Mouse (Mus musculus): ENCODE measurements at regions not wholly inside any gene's neighbourhood (a gene's known extent, or its start where the extent isn't known, plus 50 kb on each side); places are given as distances from the start of the nearest gene placed in this dataset.
A peak's percentile ranks its signal among the peaks of the same experiment; 100 is the strongest.

DNA sequence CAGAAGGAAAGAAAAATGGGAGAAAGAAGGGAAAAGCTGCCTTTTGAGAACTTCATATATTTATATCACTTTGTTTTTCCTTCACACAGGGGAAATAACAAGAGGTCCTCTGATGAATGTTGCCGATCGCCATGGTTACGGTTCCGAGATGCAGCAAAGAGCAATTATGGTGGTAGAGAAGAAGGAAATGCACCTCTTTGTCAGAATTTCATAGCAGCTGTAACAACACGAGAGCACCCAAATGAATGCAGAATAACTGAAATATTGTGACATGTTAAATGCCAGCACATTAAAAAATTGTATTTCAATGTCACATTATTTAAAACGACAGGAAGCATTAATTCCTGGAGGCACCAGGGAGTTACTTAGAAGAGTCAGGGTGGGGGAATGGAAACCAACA lies 279.4 kb downstream of the Mctp2 start:
- no peak for DNase-seq (ENCODE audit: inconsistent age in 2 of 2, low spot score in 1 of 2)

DNA sequence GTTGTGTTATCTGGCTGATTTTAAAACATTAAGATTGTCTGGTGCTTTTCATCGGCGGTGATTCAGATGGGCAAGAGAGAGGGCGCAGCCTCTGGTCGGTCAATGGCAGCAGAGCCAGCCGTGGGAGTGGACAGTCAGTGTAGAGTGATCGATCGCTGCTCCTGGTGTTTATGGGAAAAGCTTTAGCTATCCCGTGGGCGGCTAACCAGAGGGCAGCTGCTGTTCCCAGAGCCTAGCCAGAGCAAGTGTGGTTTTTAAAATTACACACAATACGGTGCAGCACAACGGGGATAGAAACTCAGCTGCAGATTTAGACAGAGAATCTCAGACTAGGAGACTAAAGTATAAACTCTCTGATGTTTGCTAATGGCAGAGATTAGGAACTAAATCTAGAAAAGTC lies 297.3 kb downstream of the Mctp2 start:
- no peak for DNase-seq (ENCODE audit: inconsistent age in 2 of 2, low spot score in 1 of 2)

- no peak for DNase-seq (ENCODE audit: inconsistent age in 2 of 2, low spot score in 1 of 2)
These were observed 302.1 kb downstream of the Mctp2 start for GRCm38 (mm10) chr7:72004311-72004710.

DNA sequence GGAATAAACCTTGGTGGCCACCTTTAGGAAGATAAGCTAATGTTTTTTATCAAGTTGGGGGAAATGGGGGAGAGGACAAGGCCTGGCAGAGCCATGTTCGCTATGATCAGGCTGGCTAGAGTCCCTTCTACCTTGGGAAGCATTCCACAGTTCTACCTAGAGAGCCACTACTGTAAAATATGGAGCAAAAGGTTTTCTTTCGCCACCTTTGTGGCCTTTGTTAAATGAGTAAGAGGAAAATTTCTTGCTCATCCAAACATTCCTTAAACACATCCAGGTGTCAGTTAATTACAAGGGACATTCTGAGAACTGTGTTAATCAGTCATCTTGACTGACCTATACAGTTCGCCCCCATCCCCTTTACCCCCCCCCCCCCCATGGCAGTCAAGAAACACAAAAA lies 313.9 kb downstream of the Mctp2 start:
- no peak for DNase-seq (ENCODE audit: inconsistent age in 2 of 2, low spot score in 1 of 2)

GRCm38 (mm10) chr7:71991835-71992234 lies 314.6 kb downstream of the Mctp2 start:
- no peak for DNase-seq (ENCODE audit: inconsistent age in 2 of 2, low spot score in 1 of 2)

DNA sequence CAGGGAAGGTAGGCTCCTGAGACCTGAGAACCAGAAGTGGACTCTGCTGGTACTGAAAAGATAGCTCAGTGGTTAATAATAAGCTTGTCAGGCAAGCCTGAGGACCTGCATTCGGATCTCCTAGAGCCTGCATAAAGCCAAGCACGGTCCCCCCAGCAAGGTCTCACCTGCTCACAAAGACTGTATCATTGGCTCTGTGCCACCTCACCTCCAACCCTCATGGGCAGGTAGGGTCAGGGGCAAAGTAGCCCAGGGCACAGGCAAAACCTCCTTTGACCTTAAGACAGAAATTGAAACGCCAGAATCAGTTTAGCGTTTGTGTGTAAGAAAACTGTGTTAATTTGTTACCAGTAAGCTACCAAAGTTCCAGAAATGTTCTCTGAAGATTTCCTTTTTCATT lies 315.2 kb downstream of the Mctp2 start:
- no peak for DNase-seq (ENCODE audit: inconsistent age in 2 of 2, low spot score in 1 of 2)

DNA sequence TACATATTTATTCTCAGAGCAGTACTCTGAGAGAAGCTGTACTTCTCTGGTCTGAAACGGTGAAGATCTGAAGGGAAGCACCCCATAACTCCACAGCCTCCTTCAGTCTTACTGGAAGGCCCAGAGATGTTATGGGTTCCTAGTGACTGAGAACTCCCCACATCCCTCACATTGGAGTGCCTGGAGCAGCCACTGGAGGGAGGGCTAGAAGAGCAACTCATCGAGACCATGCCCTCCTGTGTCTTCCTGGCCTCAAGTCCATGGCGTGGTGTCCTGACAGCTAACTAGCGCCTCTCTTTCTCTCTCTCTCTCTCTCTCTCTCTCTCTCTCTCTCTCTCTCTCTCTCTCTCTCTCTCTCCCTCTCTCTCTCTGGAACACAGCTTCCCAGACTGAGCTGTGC lies 340.4 kb downstream of the Mctp2 start:
- no peak for DNase-seq (ENCODE audit: inconsistent age in 2 of 2, low spot score in 1 of 2)

- peak; percentile 75 to 88 for DNase-seq (ENCODE audit: inconsistent age in 2 of 2, low spot score in 1 of 2)
These were observed 343.0 kb downstream of the Mctp2 start for GRCm38 (mm10) chr7:71963456-71963855.

GRCm38 (mm10) chr7:71962851-71963250 lies 343.6 kb downstream of the Mctp2 start:
- DNase-seq (ENCODE audit: inconsistent age in 2 of 2, low spot score in 1 of 2): no peak

GRCm38 (mm10) chr7:71960453-71961230 lies 345.8 kb downstream of the Mctp2 start:
- DNase-seq (ENCODE audit: inconsistent age in 2 of 2, low spot score in 1 of 2): peak; percentile 68 to 85

DNA sequence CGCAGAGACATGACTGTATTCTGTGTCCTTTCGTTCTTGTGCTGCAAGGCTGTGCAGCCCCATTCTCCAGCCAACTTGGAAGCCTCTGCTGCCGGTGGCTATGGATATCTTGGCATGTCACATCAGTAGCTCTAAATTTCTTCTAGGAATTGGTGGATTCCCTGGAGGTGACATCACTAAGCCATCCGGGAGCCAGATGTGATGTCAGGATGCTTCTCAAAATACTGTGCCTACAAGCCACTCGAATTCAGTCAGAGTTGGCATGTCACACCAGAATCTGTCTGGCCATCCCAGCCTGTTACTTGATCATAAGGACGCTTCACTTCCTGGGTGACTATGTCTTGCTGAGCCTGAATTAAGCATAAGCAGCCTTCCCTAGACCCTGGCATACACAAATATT lies 359.9 kb downstream of the Mctp2 start:
- no peak for DNase-seq (ENCODE audit: inconsistent age in 2 of 2, low spot score in 1 of 2)

DNA sequence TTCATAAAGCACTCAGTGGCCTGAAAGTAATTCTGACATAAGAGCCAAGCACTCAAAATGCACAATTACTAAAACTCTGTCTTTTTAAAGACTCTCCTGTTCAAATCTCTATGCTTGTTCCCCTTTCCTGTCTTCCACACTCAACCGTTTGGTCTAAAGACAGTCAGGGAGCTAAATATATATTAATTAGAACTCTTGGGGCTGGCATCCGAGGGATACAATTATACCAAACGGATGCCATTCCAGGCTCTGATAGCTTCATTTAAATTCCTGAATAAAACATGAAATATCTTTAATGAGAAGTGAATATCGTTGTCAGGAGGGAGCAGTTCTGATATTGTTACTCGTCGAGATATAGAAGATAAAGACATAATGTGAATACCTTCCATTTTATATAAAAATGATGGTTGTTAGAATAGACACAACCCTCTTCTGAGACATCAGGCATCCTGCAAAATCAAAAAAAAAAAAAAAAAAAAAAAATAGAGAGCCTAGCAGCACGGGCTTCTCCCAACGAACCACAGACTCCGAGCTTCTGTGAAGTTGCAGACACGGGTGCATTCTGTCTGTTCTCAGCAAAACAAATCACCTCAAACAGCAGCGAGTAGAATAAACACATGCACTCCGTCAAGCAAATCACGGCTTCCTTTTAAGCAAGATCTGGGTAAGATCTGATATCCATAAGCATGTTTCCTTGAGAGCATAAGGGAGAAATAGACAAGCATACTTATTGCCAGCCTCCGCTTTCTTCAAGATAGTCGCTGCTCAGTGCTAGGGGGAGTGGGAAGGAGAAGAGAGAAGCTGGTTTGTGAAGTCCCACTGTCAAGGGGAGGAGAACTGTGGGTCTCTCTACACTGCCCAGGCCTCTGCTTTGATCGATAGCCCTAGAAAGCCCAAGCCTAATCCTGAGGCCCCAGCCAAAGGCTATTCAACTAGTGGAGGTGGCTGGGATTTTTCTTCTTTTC lies 363.0 kb downstream of the Mctp2 start:
- no peak for DNase-seq (ENCODE audit: inconsistent age in 2 of 2, low spot score in 1 of 2)

GRCm38 (mm10) chr7:71937731-71938130 lies 368.7 kb downstream of the Mctp2 start:
- DNase-seq (ENCODE audit: inconsistent age in 2 of 2, low spot score in 1 of 2): no peak

- DNase-seq (ENCODE audit: inconsistent age in 2 of 2, low spot score in 1 of 2): peak; percentile 17 to 50
These were observed 369.7 kb downstream of the Mctp2 start for GRCm38 (mm10) chr7:71936690-71937089.

Data from adrenal gland, adult (tissue).